Mouse (Mus musculus): ENCODE measurements around the gene Gmpr2. TPM values are rescaled to one million over a fixed set of nuclear protein-coding genes. Genes with fewer than 3 reads are reported as not detected.

The Gmpr2 gene
- 58.0 and 63.4 TPM in 2 replicates for polyA plus RNA-seq (2015; fragmentation: Nextera tagmentation; extraction: Ambion mirVana)

GRCm38 (mm10) chr14:55671833-55672740, at the start of gene Gmpr2, which contains the start of gene Nedd8:
TSS of gene Gmpr2 (plus strand) at chr14:55671941.
TSS of gene Nedd8 (minus strand) at chr14:55672124.
- Histone ChIP-seq H3K27ac (ENCODE audit: low read length) (peak within 1 kb of the TSS; percentile 88), H3K36me3 (ENCODE audit: control insufficient read depth, insufficient read depth, low read length) (0 out of 2 replicates have a peak, but pooled peaks cover 12% of the 10 kb centered on the region), H3K27me3 (ENCODE audit: control insufficient read depth, insufficient read depth, low read length) (no peaks in the 10 kb centered on the region), H3K9me3 (replicated peaks; ENCODE audit: control insufficient read depth, low read length) (no peaks in the 10 kb centered on the region), H3K4me1 (ENCODE audit: control insufficient read depth, insufficient read depth, low read length) (peaks cover 12% of the 10 kb centered on the region; the same call in 1 of the 2 replicates), H3K4me3 (replicated peaks; ENCODE audit: low read length) (peak within 1 kb of the TSS; percentile 86), H3K9ac (ENCODE audit: low read length) (peak within 1 kb of the TSS; percentile 88), H3K4me2 (ENCODE audit: low read depth, low read length) (peak within 1 kb of the TSS; percentile 81)
- WGBS = under 1% methylated on average over 38 of the region's 38 CpGs
- ATAC-seq (ENCODE audit: insufficient read depth, low FRiP score) = peak; percentile 99

GRCm38 (mm10) chr14:55628077-55628827, 43.5 kb upstream of the Gmpr2 start:
- Histone ChIP-seq H3K36me3 (ENCODE audit: control insufficient read depth, insufficient read depth, low read length) (peaks cover 26% of the 10 kb centered on the region), H3K27ac (ENCODE audit: low read length) (no peak overlapping the region), H3K4me1 (ENCODE audit: control insufficient read depth, insufficient read depth, low read length) (no peaks in the 10 kb centered on the region), H3K4me2 (ENCODE audit: low read depth, low read length) (no peak overlapping the region), H3K9ac (ENCODE audit: low read length) (no peak overlapping the region), H3K4me3 (replicated peaks; ENCODE audit: low read length) (no peak overlapping the region), H3K9me3 (replicated peaks; ENCODE audit: control insufficient read depth, low read length) (no peaks in the 10 kb centered on the region), H3K27me3 (ENCODE audit: control insufficient read depth, insufficient read depth, low read length) (no peaks in the 10 kb centered on the region)
- WGBS = 84% methylated on average over 27 of the region's 27 CpGs
- no peak for ATAC-seq (ENCODE audit: insufficient read depth, low FRiP score)

GRCm38 (mm10) chr14:55629312-55629711, 42.4 kb upstream of the Gmpr2 start:
- Histone ChIP-seq H3K9me3 (replicated peaks; ENCODE audit: control insufficient read depth, low read length) (no peaks in the 10 kb centered on the region), H3K4me2 (ENCODE audit: low read depth, low read length) (no peak overlapping the region), H3K36me3 (ENCODE audit: control insufficient read depth, insufficient read depth, low read length) (peaks cover 30% of the 10 kb centered on the region), H3K27me3 (ENCODE audit: control insufficient read depth, insufficient read depth, low read length) (no peaks in the 10 kb centered on the region), H3K4me3 (replicated peaks; ENCODE audit: low read length) (no peak overlapping the region), H3K9ac (ENCODE audit: low read length) (no peak overlapping the region), H3K27ac (ENCODE audit: low read length) (no peak overlapping the region), H3K4me1 (ENCODE audit: control insufficient read depth, insufficient read depth, low read length) (peaks cover 4% of the 10 kb centered on the region; the same call in 1 of the 2 replicates)
- 51% methylated on average over 5 of the region's 5 CpGs for WGBS
- no peak for ATAC-seq (ENCODE audit: insufficient read depth, low FRiP score)

- peaks cover 24% of the 10 kb centered on the region for H3K36me3 ChIP-seq (ENCODE audit: control insufficient read depth, insufficient read depth, low read length)
- H3K9ac ChIP-seq (ENCODE audit: low read length) = peak overlapping the region; percentile 79
- H3K27me3 ChIP-seq (ENCODE audit: control insufficient read depth, insufficient read depth, low read length) = no peaks in the 10 kb centered on the region
- ATAC-seq (ENCODE audit: insufficient read depth, low FRiP score) = peak; percentile 51
- WGBS = 2% methylated on average over 23 of the region's 23 CpGs
- peak overlapping the region; percentile 47; the same call in 1 of the 2 replicates for H3K27ac ChIP-seq (ENCODE audit: low read length)
- peak overlapping the region; percentile 70 for H3K4me3 ChIP-seq (replicated peaks; ENCODE audit: low read length)
- H3K4me2 ChIP-seq (ENCODE audit: low read depth, low read length) = peak overlapping the region; percentile 86
- no peaks in the 10 kb centered on the region for H3K9me3 ChIP-seq (replicated peaks; ENCODE audit: control insufficient read depth, low read length)
- H3K4me1 ChIP-seq (ENCODE audit: control insufficient read depth, insufficient read depth, low read length) = peaks cover 15% of the 10 kb centered on the region
Observed at GRCm38 (mm10) chr14:55634874-55635522, 36.7 kb upstream of the Gmpr2 start.

GRCm38 (mm10) chr14:55635523-55636007, 36.2 kb upstream of the Gmpr2 start, which contains the start of gene Ipo4:
TSS of gene Ipo4 (minus strand) at chr14:55635957.
- H3K36me3 ChIP-seq (ENCODE audit: control insufficient read depth, insufficient read depth, low read length) = peaks cover 29% of the 10 kb centered on the region
- H3K27me3 ChIP-seq (ENCODE audit: control insufficient read depth, insufficient read depth, low read length) = no peaks in the 10 kb centered on the region
- under 1% methylated on average over 33 of the region's 33 CpGs for WGBS
- ATAC-seq (ENCODE audit: insufficient read depth, low FRiP score) = peak; percentile 75
- H3K4me2 ChIP-seq (ENCODE audit: low read depth, low read length) = peak within 1 kb of the TSS; percentile 86
- peaks cover 15% of the 10 kb centered on the region for H3K4me1 ChIP-seq (ENCODE audit: control insufficient read depth, insufficient read depth, low read length)
- peak within 1 kb of the TSS; percentile 70 for H3K4me3 ChIP-seq (replicated peaks; ENCODE audit: low read length)
- H3K9me3 ChIP-seq (replicated peaks; ENCODE audit: control insufficient read depth, low read length) = no peaks in the 10 kb centered on the region
- H3K27ac ChIP-seq (ENCODE audit: low read length) = peak within 1 kb of the TSS; percentile 47; the same call in 1 of the 2 replicates
- peak within 1 kb of the TSS; percentile 79 for H3K9ac ChIP-seq (ENCODE audit: low read length)

GRCm38 (mm10) chr14:55637795-55638194, 33.9 kb upstream of the Gmpr2 start, which contains the start of gene Gm49378:
TSS of gene Gm49378 (minus strand) at chr14:55637895.
- Histone ChIP-seq H3K4me3 (replicated peaks; ENCODE audit: low read length) (no peak within 1 kb of the TSS), H3K9me3 (replicated peaks; ENCODE audit: control insufficient read depth, low read length) (no peaks in the 10 kb centered on the region), H3K4me1 (ENCODE audit: control insufficient read depth, insufficient read depth, low read length) (peaks cover 21% of the 10 kb centered on the region), H3K27ac (ENCODE audit: low read length) (no peak within 1 kb of the TSS), H3K27me3 (ENCODE audit: control insufficient read depth, insufficient read depth, low read length) (no peaks in the 10 kb centered on the region), H3K36me3 (ENCODE audit: control insufficient read depth, insufficient read depth, low read length) (peaks cover 29% of the 10 kb centered on the region), H3K4me2 (ENCODE audit: low read depth, low read length) (no peak within 1 kb of the TSS), H3K9ac (ENCODE audit: low read length) (no peak within 1 kb of the TSS)
- 95% methylated on average over 9 of the region's 9 CpGs for WGBS
- no peak for ATAC-seq (ENCODE audit: insufficient read depth, low FRiP score)

GRCm38 (mm10) chr14:55640816-55641215, 30.9 kb upstream of the Gmpr2 start:
- H3K27ac ChIP-seq (ENCODE audit: low read length) = no peak overlapping the region
- H3K4me2 ChIP-seq (ENCODE audit: low read depth, low read length) = no peak overlapping the region
- no peaks in the 10 kb centered on the region for H3K27me3 ChIP-seq (ENCODE audit: control insufficient read depth, insufficient read depth, low read length)
- no peaks in the 10 kb centered on the region for H3K9me3 ChIP-seq (replicated peaks; ENCODE audit: control insufficient read depth, low read length)
- H3K4me3 ChIP-seq (replicated peaks; ENCODE audit: low read length) = no peak overlapping the region
- 97% methylated on average over 14 of the region's 14 CpGs for WGBS
- ATAC-seq (ENCODE audit: insufficient read depth, low FRiP score) = no peak
- peaks cover 24% of the 10 kb centered on the region for H3K36me3 ChIP-seq (ENCODE audit: control insufficient read depth, insufficient read depth, low read length)
- peaks cover 22% of the 10 kb centered on the region for H3K4me1 ChIP-seq (ENCODE audit: control insufficient read depth, insufficient read depth, low read length)
- no peak overlapping the region for H3K9ac ChIP-seq (ENCODE audit: low read length)

GRCm38 (mm10) chr14:55641291-55641690, 30.4 kb upstream of the Gmpr2 start:
- WGBS = 92% methylated on average over 13 of the region's 13 CpGs
- no peaks in the 10 kb centered on the region for H3K9me3 ChIP-seq (replicated peaks; ENCODE audit: control insufficient read depth, low read length)

More at GRCm38 (mm10) chr14:55641291-55641690, 30.4 kb upstream of the Gmpr2 start:
- no peaks in the 10 kb centered on the region for H3K27me3 ChIP-seq (ENCODE audit: control insufficient read depth, insufficient read depth, low read length)
- peaks cover 17% of the 10 kb centered on the region for H3K4me1 ChIP-seq (ENCODE audit: control insufficient read depth, insufficient read depth, low read length)
- ATAC-seq (ENCODE audit: insufficient read depth, low FRiP score) = no peak
- H3K4me2 ChIP-seq (ENCODE audit: low read depth, low read length) = no peak overlapping the region
- peaks cover 22% of the 10 kb centered on the region for H3K36me3 ChIP-seq (ENCODE audit: control insufficient read depth, insufficient read depth, low read length)
- no peak overlapping the region for H3K9ac ChIP-seq (ENCODE audit: low read length)
- no peak overlapping the region for H3K27ac ChIP-seq (ENCODE audit: low read length)
- H3K4me3 ChIP-seq (replicated peaks; ENCODE audit: low read length) = no peak overlapping the region
